Mouse (Mus musculus): ENCODE measurements around the gene Ric8b.

The Ric8b gene

DNA sequence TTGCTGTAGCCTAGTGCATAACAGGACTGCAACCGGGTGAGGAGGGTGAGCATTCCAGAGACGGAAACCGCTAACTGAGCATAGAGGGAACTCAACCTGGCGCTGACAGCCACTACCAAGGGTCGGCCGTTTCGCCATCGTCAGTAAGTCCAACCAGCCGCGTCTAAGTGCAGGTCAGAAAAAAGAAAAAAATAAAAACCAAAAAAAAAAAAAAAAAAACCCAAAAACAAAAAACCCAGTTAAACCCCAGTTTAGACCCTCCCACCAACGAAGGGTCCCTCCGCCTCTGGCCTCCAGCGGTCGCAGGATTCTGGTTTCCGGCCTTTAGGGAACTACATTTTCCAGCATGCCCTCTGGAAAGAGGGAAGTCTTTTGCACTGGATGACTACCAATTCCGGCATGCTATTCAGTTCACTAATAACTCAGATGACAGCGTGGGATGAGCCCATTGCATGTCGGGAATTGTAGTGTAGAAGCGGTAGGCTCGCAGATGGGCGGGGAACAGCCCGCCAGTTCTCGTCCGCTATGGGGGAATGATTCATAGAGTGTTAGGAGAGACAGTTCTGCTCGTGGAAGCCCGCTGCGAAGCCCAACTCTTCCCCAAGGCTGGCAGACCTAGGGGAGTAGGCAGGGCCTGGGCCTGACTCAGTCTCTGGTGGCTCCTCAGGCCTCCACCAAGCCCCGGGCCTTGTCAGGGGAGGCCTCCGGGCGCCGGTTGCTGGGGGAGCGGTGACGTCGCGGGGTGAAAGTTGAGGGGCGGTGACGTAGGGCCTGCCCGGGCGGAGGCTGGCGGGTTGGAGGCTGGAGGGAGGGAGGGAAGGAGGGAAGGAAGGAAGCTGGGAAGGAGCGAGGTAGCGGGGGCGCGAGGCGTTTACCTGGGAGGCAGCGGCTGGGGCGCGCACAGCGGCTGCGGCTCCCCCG lies at the start of gene Ric8b:
Gene Ric8b (plus strand): TSS at position 807 of the 921 bp plus-strand sequence.
- peak; percentile 94 to 95 for DNase-seq (ENCODE audit: low spot score in 2 of 2)

DNA sequence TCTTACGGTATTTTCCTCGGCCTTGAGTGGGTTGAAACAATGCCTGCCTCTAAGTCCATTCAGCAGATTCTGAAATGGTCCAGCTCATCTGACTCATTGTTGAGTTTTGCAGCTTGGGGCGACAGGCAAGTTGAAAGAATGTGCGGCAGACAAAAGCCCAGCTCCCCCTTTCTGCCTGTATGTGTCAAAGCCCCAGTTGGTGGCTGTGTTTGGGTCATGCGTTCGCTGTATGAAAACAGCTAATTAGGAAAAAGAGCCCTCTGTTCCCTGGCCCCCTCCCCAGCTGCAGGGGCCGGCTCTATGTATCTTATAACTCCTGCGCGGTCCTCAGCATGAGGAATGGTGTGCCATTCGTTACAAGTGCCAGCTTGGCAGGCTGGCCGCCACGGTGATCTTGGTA lies 46.1 kb upstream of the Ric8b start:
- no peak for DNase-seq (ENCODE audit: low spot score in 2 of 2)

DNA sequence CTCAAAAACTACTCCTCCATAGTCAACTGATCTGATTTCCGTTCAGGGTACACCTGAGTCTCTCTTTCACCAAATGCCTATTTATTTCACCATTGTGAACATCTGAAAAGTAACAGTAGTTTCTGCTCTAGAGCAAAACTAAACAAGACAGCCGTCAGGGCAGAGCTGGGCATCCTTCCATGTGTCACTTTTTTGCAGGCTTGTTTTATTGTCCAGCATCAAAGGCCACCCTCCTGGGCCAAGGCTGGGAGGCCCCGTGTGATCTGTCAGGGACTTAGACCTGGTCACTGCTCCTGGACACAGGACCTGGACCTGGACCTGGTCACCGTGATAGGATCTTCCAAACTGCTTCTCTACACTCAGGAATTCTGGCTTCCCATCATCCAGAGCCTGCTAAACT lies 45.5 kb upstream of the Ric8b start:
- DNase-seq (ENCODE audit: low spot score in 2 of 2): no peak

DNA sequence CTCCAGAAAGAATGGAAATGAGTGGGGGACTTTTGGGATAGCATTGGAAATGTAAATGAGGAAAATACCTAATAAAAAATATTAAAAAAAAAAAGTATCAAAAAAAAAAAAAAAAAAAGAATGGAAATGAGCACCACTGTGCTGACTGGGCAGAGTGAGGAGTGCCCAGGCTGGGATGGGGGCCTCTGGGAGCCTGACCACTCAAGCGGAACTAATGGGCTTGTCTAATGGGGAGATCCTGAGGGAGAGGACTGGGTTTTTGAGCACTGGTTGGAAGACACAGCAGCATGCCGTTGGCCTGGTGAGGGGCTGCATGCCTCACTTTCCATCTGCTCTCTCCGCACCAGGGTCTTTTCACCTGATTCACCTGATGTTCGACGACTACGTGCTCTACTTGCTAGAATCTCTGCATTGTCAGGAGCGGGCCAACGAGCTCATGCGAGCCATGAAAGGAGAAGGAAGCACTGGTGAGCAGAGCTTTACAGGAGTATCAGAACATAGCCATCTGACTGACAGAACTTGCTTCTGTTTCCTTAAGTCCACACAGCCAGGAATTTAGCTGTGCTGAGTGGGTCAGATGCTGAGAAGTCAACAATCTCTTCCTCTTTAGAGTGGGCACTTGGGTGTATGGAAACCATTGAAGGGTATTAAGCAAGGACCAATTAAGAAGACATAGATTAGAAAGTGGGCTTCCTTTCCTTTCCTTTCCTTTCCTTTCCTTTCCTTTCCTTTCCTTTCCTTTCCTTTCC lies 37.4 kb upstream of the Ric8b start:
- DNase-seq (ENCODE audit: low spot score in 2 of 2): no peak

DNA sequence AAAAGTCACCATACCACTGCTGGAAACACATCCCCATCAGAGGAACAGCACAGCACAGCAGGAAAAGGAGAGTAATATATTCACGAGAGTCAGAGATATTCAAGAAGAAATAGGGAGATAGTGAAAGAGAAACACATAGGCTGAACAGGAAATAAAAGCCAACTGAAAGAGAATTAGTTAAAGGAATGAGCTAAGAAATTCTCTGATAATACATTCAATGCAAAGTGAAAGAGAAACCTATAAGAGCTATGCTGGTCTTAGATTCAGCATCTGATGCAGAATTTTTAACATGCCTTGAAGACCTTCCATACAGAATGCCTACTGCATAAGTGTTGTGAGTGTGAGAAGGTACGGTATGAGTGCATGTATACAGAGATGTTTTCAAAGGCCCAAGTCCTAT lies 34.9 kb upstream of the Ric8b start:
- DNase-seq (ENCODE audit: low spot score in 2 of 2): no peak

DNA sequence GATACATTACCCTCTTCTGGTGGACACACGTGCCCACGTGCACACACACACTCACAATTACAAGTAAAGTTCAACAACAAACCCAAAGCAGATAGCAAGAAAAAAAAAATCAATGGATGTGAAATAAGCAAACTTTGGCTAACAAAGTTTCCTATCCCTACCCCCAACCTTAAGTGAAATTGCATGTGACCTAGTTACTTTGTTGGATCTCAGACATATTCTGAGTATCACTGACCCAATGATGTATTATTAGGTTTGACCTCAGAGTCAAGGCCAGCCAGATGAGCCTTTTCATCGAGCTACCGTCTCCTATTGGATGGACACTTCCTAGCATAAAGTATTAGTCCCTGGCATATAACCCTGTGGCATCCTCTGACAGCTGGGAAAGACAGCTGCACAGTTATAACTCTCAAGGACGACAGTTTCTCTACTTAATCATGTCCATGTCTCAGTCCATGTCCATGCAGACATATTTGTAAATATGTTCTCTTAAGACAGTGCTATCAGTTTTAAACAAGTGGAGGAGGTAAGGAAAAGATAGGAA lies 32.0 kb upstream of the Ric8b start:
- no peak for DNase-seq (ENCODE audit: low spot score in 2 of 2)

DNA sequence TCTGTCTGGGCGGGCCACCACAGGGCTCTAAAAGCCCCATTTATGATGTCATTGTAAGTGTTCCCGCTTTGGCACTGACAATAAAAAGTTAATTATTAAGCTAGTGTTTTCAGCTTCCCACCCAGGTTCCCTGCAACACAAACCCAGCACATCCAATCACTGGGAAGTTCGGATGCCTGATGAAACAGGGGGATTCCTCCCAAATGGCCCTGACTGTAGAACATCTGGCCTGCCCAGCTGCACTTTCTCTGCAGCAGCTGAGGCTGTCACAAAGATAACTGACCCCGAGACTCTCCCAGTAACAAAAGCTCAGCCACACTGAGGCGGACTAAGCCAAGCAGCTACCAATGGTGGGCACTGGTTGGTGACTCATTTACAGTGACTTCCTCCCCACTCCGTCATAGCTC lies 31.2 kb upstream of the Ric8b start:
- no peak for DNase-seq (ENCODE audit: low spot score in 2 of 2)

DNA sequence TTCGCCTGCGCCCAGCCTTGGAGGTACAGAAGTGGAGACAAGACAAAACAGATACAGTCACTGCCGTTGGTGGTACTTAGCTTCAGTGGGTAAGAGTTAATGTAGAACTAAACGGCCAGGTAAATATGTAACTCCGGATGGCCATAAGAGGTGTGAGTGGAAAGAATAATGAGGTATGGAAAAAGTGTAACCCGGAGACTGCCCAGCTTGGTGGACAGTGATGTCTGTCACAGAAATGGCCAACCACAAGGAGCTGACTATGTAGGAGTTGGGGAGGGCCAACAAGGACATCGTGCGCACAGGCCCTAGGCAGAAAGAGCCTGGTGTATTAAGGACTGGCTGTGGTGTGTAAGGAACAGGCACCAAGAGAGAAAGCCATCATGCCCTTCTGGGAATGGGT lies 30.6 kb upstream of the Ric8b start:
- DNase-seq (ENCODE audit: low spot score in 2 of 2): no peak

DNA sequence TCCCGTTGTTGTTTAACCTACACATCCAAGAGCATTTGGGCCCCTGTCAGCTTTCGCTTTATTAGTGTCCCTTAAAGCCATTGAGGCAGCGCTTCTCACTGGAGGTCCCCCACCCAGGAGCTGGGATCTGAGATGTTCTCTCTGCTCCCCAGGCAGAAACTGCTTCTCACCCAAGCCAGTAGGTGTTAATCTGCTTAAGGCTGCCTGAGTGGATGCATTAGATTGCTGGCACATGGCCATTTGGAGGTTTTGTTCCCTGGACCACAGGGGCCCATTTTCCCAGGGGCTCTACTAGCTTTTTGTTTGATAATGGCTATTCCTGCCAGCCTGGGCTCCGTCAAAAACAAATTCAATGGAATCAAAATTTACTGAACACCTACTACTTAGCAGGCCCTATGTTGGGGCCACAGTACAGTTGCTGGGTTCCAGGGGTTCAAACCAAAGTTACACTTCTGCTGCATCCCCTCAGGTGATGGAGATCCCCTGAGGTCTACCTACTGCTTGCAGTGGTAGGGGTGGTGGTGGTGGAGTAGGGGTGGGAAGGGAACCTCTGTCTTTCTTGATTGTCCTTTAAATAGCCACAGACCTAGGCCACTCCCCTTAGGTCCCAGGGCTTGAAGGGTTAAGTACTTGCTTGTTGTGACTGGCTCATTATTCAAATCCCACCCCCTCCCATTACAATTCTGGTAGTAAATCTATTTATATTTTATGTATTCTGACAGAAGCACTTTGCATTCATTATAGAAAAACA lies 28.1 kb upstream of the Ric8b start:
- no peak for DNase-seq (ENCODE audit: low spot score in 2 of 2)

DNA sequence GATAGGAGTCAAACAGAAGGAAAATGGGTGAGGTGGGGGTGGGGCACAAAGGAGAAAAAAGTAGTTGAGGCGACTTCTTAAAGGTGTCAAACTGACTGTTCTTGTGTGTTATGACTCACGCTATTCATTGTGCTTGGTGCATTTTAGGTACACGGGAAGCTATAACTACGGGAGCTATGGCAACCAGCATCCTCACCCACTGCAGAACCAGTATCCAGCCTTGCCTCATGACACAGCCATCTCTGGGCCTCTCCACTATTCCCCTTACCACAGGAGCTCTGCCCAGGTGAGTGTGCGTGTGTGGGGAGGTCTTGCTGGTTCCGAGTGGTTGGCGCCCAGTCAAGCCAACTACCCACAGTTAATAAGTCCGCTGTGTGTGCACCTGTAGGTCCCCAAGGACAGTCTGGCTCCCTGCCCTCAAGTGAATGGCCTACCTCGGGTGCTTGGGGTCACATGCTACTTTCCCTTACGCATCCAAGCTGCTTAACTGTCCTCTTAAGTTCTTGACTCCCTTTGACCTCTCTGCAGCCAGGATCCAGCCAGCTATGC lies 21.5 kb upstream of the Ric8b start:
- DNase-seq (ENCODE audit: low spot score in 2 of 2): no peak

DNA sequence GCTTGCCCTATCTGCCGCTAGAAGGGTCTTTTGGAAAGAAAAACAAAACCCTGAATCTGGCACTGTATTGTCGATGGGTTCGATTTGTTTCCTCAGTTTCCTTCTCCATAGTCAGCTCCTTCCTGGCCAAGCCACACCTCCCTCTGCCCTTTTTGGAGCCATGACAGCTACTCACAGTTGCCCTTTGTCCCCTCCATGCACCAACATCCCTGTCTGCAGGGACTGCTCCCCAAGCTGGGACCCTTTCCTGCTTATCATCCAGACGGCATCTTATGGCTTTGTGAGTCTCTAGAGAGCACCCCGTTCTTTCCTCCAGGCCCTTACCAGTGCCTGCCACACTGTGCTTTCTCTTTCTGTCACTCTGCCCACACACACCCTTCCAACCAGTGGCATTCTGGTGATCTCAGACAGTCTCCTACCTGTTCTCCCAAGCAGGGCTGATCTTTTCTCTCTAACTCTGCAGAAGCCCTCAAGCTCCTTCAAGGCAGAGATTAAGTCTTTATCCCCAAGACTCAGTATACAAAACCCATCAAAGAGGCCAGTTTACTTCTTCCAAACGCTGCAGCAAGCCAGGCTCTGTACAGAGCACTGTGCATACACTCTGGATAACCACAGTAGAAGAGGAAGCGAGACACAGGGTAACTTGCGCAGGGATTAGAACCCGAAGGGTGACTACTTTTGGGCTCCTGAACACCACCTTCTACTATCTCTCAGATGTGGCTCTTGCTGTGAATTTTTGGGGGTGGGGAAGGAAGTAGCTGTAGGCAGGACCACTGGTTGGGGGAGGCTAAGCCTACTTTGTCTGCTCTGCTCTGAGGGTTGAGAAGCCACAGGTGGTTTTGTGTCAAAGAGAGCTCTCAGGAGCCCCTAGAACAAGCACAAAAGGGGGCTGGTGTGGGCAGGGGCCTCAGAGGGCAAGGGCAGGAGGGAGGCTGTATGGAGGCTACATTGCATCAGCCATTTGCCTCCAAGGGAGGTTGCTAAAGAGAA lies 20.2 kb upstream of the Ric8b start:
- DNase-seq (ENCODE audit: low spot score in 2 of 2): no peak

DNA sequence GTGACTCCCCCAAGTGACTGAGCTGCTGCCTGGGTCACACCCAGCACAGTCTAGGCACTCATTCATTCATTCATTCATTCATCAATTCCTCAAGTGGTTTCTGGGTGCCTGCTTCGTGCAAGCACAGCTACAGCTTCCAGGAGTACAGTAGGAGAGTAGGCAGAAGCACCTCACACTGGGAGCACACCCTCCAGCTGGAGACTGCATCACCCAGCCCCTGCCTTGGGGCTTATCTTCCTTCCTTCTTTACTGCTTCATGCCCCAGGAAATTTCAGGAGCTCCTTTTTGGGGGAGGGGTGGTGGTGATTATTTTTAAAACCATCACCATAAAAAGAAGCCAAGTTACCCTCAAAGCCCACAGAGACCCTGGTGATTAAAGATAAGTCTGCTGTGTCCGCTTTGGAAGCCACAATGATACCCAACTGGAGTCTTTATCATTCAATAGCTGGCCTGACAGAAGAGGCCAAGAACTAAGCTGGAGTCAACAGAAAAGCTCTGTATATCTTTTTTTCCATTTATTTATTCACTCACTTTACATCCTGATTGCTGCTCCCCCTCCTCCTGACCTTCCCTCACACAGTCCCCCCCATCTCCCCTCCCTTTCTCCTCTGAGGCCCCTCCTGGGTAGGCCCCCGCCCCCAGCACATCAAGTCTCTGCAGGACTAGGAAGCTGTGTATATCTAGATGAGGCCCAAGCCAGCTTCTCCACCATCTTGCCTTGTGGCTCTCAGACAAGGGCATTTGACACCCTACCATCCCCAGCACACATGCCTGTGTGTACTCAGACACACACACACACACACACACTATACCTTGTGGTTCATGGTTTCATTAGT lies 19.1 kb upstream of the Ric8b start:
- DNase-seq (ENCODE audit: low spot score in 2 of 2): no peak

DNA sequence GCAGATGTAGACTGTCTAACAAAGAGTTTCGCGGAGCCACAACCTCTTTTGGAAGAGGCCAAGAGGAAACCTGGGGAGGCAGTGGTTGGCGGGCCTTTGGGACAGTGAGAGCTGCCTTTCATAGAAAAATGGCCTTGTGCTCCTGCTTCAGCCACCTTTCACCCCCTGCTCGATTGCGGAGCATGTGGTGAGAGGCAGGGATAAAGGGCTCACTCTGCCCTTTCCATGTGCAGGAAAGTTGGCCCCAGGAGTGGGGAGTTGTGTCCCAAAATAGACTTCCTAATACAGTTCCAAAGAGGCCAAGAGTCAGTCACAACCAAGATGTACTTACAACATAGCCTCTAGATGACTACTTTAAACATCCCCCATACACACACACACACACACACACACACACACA lies 15.7 kb upstream of the Ric8b start:
- DNase-seq (ENCODE audit: low spot score in 2 of 2): no peak

DNA sequence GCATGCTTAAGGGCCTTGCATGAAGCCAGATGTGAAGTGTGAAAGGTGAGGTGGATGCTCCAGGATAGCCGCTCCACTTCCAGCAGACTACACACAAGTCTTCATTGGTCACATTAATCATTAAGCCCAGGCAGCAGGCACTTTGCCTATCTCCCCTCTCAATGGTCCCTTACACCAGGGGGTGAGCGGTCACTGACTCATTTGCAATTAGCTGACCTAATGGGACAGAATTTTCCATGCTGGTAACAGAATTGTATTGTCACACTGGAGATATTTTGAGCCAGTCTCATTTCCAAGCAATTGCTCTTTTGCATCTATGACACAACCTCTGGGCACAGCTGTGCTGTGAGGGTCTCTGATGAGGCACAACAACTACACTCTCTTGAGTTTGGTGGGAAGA lies 15.2 kb upstream of the Ric8b start:
- DNase-seq (ENCODE audit: low spot score in 2 of 2): no peak

DNA sequence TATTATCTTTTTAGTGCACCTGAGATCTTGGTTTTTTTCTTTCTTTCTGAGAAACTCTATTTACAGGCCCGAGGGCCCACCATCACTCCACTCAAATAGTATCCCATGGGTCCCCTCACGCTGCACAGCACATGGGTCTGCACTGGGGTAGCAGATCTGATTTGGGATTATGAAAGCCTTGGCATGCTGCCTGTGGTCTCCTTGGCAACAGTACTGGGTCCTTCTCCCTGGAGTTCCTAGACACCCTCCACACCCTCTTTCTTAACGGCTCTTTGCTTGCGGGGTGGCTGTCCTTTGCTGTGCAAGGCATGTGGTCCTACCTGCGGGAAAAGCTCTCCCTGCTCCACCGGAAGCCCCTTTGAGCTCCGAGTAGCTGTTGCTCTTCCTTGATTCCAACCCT lies 14.1 kb upstream of the Ric8b start:
- DNase-seq (ENCODE audit: low spot score in 2 of 2): no peak

DNA sequence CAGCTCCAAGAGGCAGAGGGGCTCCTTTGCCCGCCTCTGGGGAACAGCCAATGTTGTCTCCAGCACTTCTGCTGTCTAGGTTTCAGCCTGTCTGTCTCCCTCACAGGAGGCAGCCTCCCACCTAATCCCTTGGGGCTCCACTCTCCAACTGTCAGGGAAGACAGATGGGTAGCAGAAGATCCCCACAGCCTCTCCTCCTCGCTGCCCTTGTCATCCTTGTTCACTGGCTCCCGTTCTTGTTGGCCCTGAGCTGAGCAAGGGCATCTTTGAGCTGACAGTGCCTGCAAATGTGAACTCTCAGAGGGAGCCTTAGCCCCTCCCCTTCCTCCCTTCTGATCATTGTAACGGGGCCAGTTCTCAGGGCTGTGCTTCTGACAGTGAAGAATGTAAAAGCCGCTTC lies 13.7 kb upstream of the Ric8b start:
- no peak for DNase-seq (ENCODE audit: low spot score in 2 of 2)

DNA sequence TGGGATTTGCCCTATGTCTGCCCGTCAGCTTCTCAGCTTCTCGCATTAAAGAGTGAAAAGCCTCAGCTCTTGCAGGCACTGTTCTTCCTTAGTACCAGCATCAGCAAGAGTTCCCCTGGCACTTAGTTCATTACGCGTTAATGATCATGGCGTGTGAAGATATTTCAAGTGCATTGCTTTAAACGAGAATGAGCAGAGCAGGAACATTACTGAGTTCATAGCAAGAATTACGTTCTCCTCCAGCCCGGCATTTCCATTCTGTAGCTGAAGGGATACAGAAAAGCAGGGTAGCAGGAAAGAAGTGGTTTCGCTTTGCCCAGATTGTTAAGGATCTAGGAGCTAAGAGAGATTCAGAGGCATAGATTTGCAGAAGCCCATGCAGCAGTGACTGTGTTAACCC lies 10.5 kb upstream of the Ric8b start:
- no peak for DNase-seq (ENCODE audit: low spot score in 2 of 2)

DNA sequence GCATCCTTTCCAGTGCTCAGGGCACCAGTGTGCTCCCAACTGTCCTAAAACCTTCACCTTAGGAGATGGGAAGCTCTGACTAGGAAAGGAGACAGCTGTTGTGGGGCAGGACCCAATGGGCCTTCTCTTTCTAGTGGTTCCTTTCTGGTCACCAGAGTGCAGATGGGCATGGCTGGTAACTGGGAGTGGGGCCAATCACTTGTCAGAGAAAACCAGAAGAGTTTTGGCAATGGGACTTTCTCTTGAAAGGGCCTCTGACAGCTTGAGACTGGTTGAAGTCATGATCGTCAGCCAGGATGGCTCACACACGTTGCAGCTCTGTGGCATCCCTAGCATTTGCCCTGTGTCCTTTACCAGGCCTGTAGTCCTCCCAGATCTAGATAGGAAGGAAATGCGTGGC lies 9.4 kb upstream of the Ric8b start:
- DNase-seq (ENCODE audit: low spot score in 2 of 2): no peak

DNA sequence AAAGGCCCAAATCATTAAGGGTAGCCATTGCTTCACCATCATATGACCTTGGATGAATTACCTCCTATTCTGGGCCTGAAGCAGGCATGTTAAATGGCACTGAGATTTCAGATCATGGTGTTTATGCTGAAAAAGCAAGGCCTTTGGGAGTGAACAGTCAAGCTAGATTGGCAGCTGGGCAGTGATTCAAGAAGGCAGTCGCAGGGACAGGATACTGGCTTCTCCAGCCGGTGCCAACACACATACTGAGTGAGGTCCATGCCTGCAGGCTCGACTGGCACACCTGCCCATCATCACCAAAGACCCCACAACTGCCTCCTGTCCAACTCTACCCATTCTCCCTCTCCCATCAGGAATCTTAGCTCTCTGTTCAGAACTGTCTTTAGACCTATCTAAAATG lies 8.9 kb upstream of the Ric8b start:
- DNase-seq (ENCODE audit: low spot score in 2 of 2): no peak
